Mouse (Mus musculus): ENCODE measurements around the gene Med4.
"Not testable (repeated sequence)": the region's sequence is repeated elsewhere in the genome, so short reads cannot be mapped to it uniquely, and the experiment has no call there.

Gene Med4

DNA sequence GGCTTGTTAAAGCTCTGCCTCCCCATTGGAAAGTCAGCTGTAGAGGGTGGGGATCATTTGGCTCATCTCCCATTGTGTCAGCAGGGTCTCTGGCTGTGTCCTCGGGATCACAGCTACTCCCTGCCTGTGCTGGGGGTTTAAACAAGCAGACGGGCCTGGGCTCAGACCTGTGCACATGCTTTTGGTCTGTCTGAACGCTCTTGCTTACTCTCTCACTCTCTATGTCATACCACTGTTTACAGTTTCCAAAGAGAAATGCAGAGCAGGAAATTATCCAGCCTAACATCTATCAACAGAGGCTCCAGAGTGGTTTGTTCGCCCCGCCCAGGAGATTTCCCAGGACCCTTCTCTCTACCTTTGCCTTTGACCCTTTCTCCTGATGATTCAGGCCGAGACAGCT is 8.1 kb upstream of the Med4 start:
- DNase-seq (ENCODE audit: low spot score in 2 of 2) = no peak

- DNase-seq (ENCODE audit: low spot score in 2 of 2) = peak in 1 of 2 experiments; percentile 14
Measured at GRCm38 (mm10) chr14:73502591-73503184, 7.1 kb upstream of the Med4 start.

DNA sequence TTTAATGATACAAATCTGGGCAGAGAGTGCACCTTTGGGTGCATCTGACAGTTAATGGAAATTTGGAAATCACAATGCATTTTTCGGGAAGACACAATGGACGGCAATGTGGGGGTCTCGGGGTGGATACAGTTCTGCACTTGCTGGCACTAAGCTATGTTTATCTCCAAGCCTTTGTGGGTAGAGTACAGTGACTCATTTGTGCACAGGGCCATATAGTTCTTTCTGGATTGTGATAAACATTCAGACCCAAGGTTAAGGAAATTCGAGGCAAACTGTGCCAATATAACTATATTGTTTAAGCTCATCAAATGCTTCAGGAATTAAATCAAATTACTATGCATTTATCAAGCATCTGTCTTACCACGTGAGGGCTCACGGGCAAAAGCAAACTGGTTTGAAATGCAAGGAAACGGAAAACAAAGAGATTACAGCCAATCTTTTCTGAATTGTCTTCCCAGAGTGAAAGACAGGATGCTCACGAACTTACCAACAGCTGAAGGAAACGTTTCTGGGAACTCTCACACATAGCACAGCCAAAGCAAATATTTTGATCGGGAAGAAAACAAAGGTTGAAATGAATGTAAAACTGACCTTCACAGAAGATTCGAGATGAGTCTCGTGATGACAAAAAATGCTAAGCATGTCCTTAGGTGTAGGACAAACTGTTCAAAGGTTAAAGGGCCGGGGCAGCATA is 6.4 kb upstream of the Med4 start:
- DNase-seq (ENCODE audit: low spot score in 2 of 2) = no peak

DNA sequence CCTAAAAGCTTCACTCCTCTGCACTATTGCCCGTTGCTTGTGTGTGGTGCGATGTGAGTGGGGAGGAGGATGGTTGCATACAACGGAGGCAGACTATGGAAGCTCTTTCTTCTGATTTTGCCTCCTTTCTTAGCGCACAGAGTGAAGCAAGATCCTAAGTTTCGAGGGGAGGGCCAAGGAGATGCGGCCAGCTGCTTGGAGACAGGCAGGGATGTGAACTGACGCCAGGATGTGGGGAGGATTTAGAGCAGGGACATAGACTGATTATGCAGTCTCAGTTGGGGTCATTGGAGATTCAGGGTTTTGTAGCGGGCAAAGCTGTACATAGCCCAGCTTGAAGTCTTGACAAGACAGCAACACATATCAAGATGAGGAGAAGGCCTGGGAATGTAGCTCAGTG is 3.5 kb upstream of the Med4 start:
- DNase-seq (ENCODE audit: low spot score in 2 of 2) = no peak

DNA sequence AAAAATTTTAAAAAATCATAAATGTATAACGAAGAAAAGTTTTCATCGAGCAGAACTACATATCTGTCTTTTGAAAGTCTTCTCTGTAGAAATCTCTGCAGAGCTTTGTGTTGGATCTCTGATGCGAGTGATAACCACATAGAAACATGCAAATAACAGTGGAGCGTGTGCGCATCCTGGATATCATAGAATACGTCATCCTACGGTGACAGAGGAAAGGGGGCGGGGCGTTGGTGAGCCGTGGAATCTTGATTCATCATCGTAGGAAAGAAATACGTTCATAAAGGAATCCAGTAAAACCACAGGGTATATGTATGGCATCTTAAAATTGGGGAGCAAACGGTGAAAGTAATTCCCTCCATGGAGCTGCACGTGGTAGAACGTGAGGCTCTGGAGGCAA is 2.6 kb upstream of the Med4 start:
- no peak for DNase-seq (ENCODE audit: low spot score in 2 of 2)

DNA sequence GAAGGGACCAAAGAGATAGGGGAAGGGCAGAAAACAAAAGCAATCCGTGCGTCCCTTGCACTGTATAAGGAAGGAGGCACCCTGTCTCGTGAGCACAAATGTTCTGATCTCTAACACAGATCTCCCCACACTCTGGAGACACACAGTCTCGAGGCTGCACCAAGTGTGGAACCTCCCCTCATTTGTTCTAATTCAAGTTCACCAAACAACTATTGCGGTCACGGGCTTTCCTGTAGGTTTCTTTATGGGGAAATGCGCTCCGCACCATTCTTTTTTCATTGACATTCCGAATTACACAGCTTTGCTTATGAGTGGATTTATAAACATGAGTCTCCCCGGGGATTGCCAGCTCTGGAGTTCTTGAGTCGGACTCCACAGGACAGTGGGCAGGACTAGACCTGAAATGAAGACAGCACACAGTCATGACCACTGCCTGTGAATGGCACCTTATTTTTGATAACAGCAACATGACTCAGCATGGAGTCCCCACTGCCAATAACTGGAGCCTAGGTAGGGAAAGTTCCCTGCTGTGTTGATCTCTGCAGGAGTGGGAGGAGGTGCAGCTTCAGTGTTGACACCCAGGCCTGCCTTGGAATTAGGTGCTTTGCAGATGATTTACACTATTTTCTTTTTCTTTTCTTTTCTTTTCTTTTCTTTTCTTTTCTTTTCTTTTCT is 2.0 kb upstream of the Med4 start:
- DNase-seq (ENCODE audit: low spot score in 2 of 2) = no peak

- DNase-seq (ENCODE audit: low spot score in 2 of 2) = no peak
Measured at GRCm38 (mm10) chr14:73508630-73509395, 1.0 kb upstream of the Med4 start.

GRCm38 (mm10) chr14:73524136-73524535 is 14.3 kb downstream of the Med4 start:
- no peak for DNase-seq (ENCODE audit: low spot score in 2 of 2)

DNA sequence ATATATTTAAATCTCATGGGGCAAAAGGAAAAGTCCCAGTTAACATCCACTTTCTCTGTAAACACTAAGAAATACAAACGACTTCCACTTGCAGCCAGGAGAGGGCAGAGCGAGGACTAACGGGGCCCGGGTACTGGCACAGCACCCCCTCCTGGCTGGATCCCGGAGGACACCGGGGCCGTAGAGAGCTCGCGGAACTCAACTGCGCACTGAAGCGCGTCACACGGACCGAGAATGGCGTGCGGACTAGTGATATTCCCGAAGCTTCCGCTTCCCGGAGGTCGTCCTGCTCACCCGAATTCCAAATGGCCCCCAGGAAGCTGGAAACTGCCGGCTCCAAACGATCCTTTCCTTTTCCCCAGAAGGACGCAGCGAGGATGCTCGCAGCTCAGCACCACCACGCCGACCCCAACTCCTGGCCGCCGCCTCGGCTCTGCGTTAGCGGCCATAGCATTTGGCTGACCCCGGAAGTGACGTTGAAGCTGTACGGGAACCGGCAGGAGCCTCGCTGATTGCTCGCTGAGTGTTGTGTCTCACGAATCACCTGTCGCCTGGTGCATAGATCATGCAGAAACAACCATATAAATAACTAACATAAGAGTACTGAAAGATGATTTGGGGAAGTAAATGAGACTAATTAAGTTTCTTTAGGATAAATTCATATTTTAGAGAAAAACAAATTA is 15.1 kb downstream of the Med4 start, which contains the start of gene Sucla2:
Sucla2 (plus strand) TSS at position 554 of the 683 bp plus-strand sequence.
- peak; percentile 91 to 93 for DNase-seq (ENCODE audit: low spot score in 2 of 2)

DNA sequence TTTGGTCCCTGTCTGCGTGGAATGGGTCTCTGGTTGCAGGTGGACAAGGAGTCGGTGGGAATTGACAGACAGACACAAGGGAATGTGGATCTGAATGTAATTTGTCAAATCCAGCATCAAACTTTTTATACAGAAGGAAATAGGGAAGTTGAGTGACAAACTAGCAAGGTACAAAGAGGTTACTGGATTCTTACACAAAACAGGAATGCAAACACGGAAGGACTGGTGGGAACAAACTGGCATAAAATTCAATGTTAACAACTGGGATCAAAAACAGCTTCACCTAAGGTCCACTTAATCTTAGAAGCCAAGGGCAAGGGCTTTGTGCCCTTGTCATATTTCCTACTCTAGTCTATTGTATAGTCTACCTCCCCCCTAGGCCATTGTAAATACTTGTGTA is 18.8 kb downstream of the Med4 start:
- not testable (repeated sequence) for DNase-seq (ENCODE audit: low spot score in 2 of 2)

- DNase-seq (ENCODE audit: low spot score in 2 of 2) = no peak
Measured at GRCm38 (mm10) chr14:73533755-73534465, 24.1 kb downstream of the Med4 start.

GRCm38 (mm10) chr14:73535641-73536040 is 25.8 kb downstream of the Med4 start:
- DNase-seq (ENCODE audit: low spot score in 2 of 2) = no peak

- no peak for DNase-seq (ENCODE audit: low spot score in 2 of 2)
Measured at GRCm38 (mm10) chr14:73543781-73544180, 34.0 kb downstream of the Med4 start.

GRCm38 (mm10) chr14:73547034-73547433 is 37.2 kb downstream of the Med4 start:
- DNase-seq (ENCODE audit: low spot score in 2 of 2) = no peak

DNA sequence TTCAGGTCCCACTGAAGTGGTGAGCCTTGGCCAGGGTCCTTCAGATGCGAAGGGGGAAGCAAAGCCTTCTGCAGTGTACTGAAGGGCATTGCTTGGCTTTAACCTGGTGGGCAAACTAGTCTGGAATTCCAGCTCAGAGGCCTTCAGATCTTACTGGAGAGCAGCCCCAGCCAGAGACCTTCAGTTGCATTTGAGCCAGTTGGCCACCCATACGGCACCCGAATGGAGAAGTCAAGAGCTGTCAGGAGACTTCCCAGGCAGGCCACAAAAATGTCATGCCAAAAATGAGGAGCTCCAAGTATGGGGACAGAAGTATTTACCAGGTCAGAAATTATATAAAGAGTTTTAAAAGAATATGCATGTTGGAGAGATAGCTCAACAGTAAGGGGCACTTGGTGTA is 38.2 kb downstream of the Med4 start, which contains the start of gene Nudt15:
Nudt15 (minus strand) TSS at position 192 of the 400 bp plus-strand sequence.
- DNase-seq (ENCODE audit: low spot score in 2 of 2) = no peak

DNA sequence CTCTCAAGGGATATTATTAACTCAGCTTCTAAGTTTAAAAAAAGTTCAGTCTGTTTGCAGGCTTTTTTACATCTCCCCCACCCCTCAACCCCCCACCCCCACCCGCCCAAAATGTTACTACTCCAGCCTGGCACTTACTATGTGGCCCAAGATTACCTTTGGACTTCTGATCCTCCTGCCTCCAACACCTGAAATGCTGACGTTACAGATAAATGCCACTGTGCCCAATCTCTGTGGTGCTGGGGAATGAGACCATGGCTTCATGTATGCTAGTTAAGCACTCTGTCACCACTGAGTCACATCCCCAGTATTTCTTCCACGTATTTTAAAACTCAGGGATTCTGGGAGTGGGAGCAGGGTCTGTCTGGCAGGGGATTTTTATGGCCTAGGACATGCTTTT is 40.5 kb downstream of the Med4 start:
- DNase-seq (ENCODE audit: low spot score in 2 of 2) = no peak

- no peak for DNase-seq (ENCODE audit: low spot score in 2 of 2)
Measured at GRCm38 (mm10) chr14:73550732-73551131, 40.9 kb downstream of the Med4 start.

DNA sequence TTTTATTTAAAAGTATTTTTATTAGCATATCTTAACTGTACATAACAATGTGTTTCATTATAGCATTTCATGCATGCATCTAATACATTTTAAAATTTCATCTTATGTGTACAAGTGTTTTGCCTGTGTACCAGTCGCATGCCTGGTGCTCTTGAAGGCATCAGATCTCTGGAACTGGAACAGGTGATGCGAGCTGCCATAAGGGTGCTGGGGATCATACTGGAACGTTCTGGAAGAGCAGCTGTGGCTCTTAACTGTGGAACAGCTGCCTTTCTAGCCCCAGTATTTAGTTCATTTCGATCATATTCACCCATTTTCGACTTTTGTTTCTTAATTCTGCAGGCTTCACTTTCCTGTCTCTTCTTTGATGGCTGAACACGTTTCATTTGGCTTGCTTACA is 41.3 kb downstream of the Med4 start:
- DNase-seq (ENCODE audit: low spot score in 2 of 2) = no peak

- DNase-seq (ENCODE audit: low spot score in 2 of 2) = peak; percentile 85 to 91
Measured at GRCm38 (mm10) chr14:73552341-73553121, 42.7 kb downstream of the Med4 start.

GRCm38 (mm10) chr14:73553122-73553696 is 43.4 kb downstream of the Med4 start:
- no peak for DNase-seq (ENCODE audit: low spot score in 2 of 2)
